Mouse (Mus musculus): ENCODE measurements around the gene Upb1. TPM values are rescaled to one million over a fixed set of nuclear protein-coding genes. Genes with fewer than 3 reads are reported as not detected.

The Upb1 gene
- total and polyA plus RNA-seq, 3 experiments, result 1.3 to 2.0 (median 1.6) TPM

DNA sequence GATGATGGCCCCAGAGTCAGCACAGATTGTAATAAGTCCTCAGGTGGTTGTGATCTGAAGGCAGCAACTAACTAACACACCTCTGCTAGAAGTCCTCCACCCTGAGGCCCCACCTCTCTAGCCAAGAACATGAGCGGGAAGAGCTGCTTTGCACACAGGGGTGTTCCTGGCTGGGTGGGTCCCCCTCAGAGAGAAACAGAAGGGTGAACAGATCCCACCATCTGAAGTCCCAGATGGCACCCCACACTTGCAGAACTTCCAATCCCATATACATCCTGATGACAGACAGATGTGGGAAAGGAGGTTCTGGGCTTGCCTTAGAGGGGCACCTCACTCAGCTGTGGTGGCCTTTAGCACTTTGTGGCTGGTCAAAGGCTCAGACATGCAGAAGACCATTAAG is 36.4 kb downstream of the Upb1 start:
- Histone ChIP-seq H3K4me2 (ENCODE audit: insufficient read depth, low read depth, poor library complexity, severe bottlenecking) (no peak overlapping the region), H3K9me3 (replicated peaks; ENCODE audit: low read length) (no peaks in the 10 kb centered on the region), H3K9ac (ENCODE audit: insufficient read depth, low read depth) (no peak overlapping the region), H3K36me3 (replicated peaks in 1 of 2; ENCODE audit: control insufficient read depth in 1 of 2, insufficient read depth in 1 of 2, low read length in 1 of 2) (no peaks in the 10 kb centered on the region), H3K4me1 (ENCODE audit: control insufficient read depth in 1 of 2, insufficient read depth in 2 of 2) (peaks cover 14 to 36% of the 10 kb centered on the region in 2 experiments), H3K79me2 (replicated peaks; ENCODE audit: control insufficient read depth, extremely low read depth, insufficient read depth, poor library complexity, severe bottlenecking) (no peaks in the 10 kb centered on the region), H3K4me3 (replicated peaks in 1 of 3; ENCODE audit: low read depth in 2 of 3, low read length in 2 of 3, poor library complexity in 1 of 3) (no peak overlapping the region), H3K27ac (ENCODE audit: insufficient read depth, low read depth) (no peak overlapping the region), H3K27me3 (replicated peaks) (no peaks in the 10 kb centered on the region)
- in situ Hi-C loops (cut with MboI; ENCODE audit: low pct_ligation_motif_present, low pct_unique_long_range_greater_than_20kb, low sequenced_read_pairs), result loop anchor here (5.0 kb wide), 2 partner anchors 175 to 255 kb away; no protein-coding TSS in a partner anchor
- no peak for TF ChIP-seq JUN (IDR thresholded peaks at IDR 0.05; ENCODE audit: insufficient read depth, low read depth, low read length)
- TF ChIP-seq GABPA (IDR thresholded peaks at IDR 0.05; ENCODE audit: insufficient replicate concordance, low read depth, low read length), result no peak
- TF ChIP-seq POLR2A (IDR thresholded peaks at IDR 0.05; ENCODE audit: low read depth, low read length), result no peak
- TF ChIP-seq SMC3 (IDR thresholded peaks at IDR 0.05; ENCODE audit: low read depth, low read length), result no peak
- no peak for TF ChIP-seq RAD21 (IDR thresholded peaks at IDR 0.05; ENCODE audit: low read depth, low read length)
- no peak for TF ChIP-seq EP300 (IDR thresholded peaks at IDR 0.05; ENCODE audit: low read length)
- DNase-seq (ENCODE audit: extremely low read depth), result no peak
- dilution Hi-C loops (cut with MboI; ENCODE audit: extremely low pct_ligation_motif_present, extremely low pct_unique_long_range_greater_than_20kb, low sequenced_read_pairs), result no loop called here

- Histone ChIP-seq H3K79me2 (replicated peaks; ENCODE audit: control insufficient read depth, extremely low read depth, insufficient read depth, poor library complexity, severe bottlenecking) (no peaks in the 10 kb centered on the region), H3K27me3 (replicated peaks) (no peaks in the 10 kb centered on the region), H3K4me3 (replicated peaks in 1 of 3; ENCODE audit: low read depth in 2 of 3, low read length in 2 of 3, poor library complexity in 1 of 3) (no peak overlapping the region), H3K9ac (ENCODE audit: insufficient read depth, low read depth) (no peak overlapping the region), H3K9me3 (replicated peaks; ENCODE audit: low read length) (no peaks in the 10 kb centered on the region), H3K36me3 (replicated peaks in 1 of 2; ENCODE audit: control insufficient read depth in 1 of 2, insufficient read depth in 1 of 2, low read length in 1 of 2) (no peaks in the 10 kb centered on the region), H3K4me1 (ENCODE audit: control insufficient read depth in 1 of 2, insufficient read depth in 2 of 2) (peaks cover 10 to 27% of the 10 kb centered on the region in 2 experiments; a peak in 3 of 4 replicates), H3K27ac (ENCODE audit: insufficient read depth, low read depth) (no peak overlapping the region), H3K4me2 (ENCODE audit: insufficient read depth, low read depth, poor library complexity, severe bottlenecking) (no peak overlapping the region)
- dilution Hi-C loops (cut with MboI; ENCODE audit: extremely low pct_ligation_motif_present, extremely low pct_unique_long_range_greater_than_20kb, low sequenced_read_pairs) (no loop called here), in situ Hi-C loops (cut with MboI; ENCODE audit: low pct_ligation_motif_present, low pct_unique_long_range_greater_than_20kb, low sequenced_read_pairs) (loop anchor here (5.0 kb wide), 2 partner anchors 176 to 256 kb away; no protein-coding TSS in a partner anchor)
- no peak for TF ChIP-seq EP300 (IDR thresholded peaks at IDR 0.05; ENCODE audit: low read length)
- no peak for TF ChIP-seq GABPA (IDR thresholded peaks at IDR 0.05; ENCODE audit: insufficient replicate concordance, low read depth, low read length)
- no peak for TF ChIP-seq CHD2 (IDR thresholded peaks at IDR 0.05; ENCODE audit: low read length)
- no peak for TF ChIP-seq E2F4 (IDR thresholded peaks at IDR 0.05; ENCODE audit: insufficient replicate concordance, low read depth, low read length)
- TF ChIP-seq RCOR1 (conservative IDR thresholded peaks at IDR 0.05; ENCODE audit: low read depth, low read length), result no peak
- TF ChIP-seq HCFC1 (IDR thresholded peaks at IDR 0.05; ENCODE audit: low read depth, low read length), result no peak
- no peak for TF ChIP-seq USF1 (IDR thresholded peaks at IDR 0.05; ENCODE audit: low read depth, low read length)
- no peak for TF ChIP-seq NRF1 (IDR thresholded peaks at IDR 0.05; ENCODE audit: low read depth, low read length)
- no peak for TF ChIP-seq SIN3A (IDR thresholded peaks at IDR 0.05; ENCODE audit: low read length)
- TF ChIP-seq USF2 (conservative IDR thresholded peaks at IDR 0.05; ENCODE audit: low read depth, low read length), result no peak
- TF ChIP-seq TCF12 (IDR thresholded peaks at IDR 0.05; ENCODE audit: low read depth, low read length), result no peak
- TF ChIP-seq JUND (conservative IDR thresholded peaks at IDR 0.05; ENCODE audit: low read depth, low read length), result no peak
- TF ChIP-seq CTCF (conservative IDR thresholded peaks at IDR 0.05 in 1 of 2, IDR thresholded peaks at IDR 0.05 in 1 of 2; ENCODE audit: low read depth in 2 of 2, low read length in 2 of 2), result no peak
- no peak for TF ChIP-seq CHD1 (IDR thresholded peaks at IDR 0.05; ENCODE audit: low read depth, low read length)
- TF ChIP-seq MYC (IDR thresholded peaks at IDR 0.05; ENCODE audit: low read depth, low read length), result no peak
- TF ChIP-seq ETS1 (conservative IDR thresholded peaks at IDR 0.05; ENCODE audit: low read depth, low read length), result no peak
- TF ChIP-seq ZC3H11A (IDR thresholded peaks at IDR 0.05; ENCODE audit: low read depth, low read length), result no peak
- no peak for DNase-seq (ENCODE audit: extremely low read depth)
Observed at GRCm38 (mm10) chr10:75438132-75438810, 37.4 kb downstream of the Upb1 start.

Measured in CH12.LX (cell line).